Mouse (Mus musculus) C2C12 (cell line): ENCODE data around the gene Zfp944.
"Not testable (repeated sequence)": the region's sequence is repeated elsewhere in the genome, so short reads cannot be mapped to it uniquely, and the experiment has no call there.

Experiments used
- CTCF ChIP-seq: IDR thresholded peaks from one replicate; pipeline ENCODE4 v1.5.1; 2011; ENCODE audit not compliant: control insufficient read depth, insufficient read depth, insufficient read length
- MAX ChIP-seq: IDR thresholded peaks from one replicate; pipeline ENCODE4 v1.6.1; 2011; ENCODE audit warnings: mild to moderate bottlenecking, control low read depth
- MYOD1 ChIP-seq: IDR thresholded peaks from one replicate; pipeline ENCODE4 v1.6.1; 2011; ENCODE audit warnings: low read depth; ENCODE audit not compliant: control insufficient read depth, insufficient read length

DNA sequence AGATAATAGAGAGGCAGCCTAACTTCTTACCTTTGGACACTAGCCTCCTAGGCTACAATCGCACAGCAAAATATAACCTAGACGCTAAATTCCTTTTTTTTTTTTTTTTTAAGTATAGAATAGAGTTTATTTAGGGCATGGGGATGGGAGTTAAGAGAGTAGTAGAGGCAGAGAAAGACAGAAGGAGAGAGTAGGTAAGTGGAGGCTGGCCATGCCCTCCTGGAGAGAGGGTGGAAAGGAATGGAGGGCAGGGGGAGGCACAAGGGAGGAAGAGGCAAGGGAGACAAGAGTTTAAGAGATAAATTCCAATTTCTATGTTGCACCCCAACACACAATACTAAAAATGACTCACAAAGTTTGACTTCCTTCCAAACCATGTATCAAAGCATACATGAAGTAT, 46.0 kb downstream of the Zfp944 start:
- TF ChIP-seq CTCF, MYOD1, MAX: not testable (repeated sequence)
